Mouse (Mus musculus): ENCODE results near the gene Tirap. TPM values are rescaled to one million over a fixed set of nuclear protein-coding genes. Genes with fewer than 3 reads are reported as not detected.

Tirap gene
- polyA plus RNA-seq, 1 experiment from 2014 or later: 15.6 TPM

Other genes starting within 250 kb of the Tirap start
- gene St3gal4, start 81.0 kb downstream of the Tirap start, polyA plus RNA-seq (2016; fragmentation: Nextera tagmentation; extraction: Ambion mirVana): 10.3 and 11.5 TPM in 2 replicates
- gene Dcps, start 24.2 kb downstream of the Tirap start, polyA plus RNA-seq (2016; fragmentation: Nextera tagmentation; extraction: Ambion mirVana): 99.8 and 101 TPM in 2 replicates
- 77.4 and 82.8 TPM in 2 replicates for gene Srpr, start 116 bp downstream of the Tirap start, polyA plus RNA-seq (2016; fragmentation: Nextera tagmentation; extraction: Ambion mirVana)
- 46.7 and 50.5 TPM in 2 replicates for gene Foxred1, start 10.8 kb upstream of the Tirap start, polyA plus RNA-seq (2016; fragmentation: Nextera tagmentation; extraction: Ambion mirVana)
- 66.6 and 71.0 TPM in 2 replicates for gene Fam118b, start 67.5 kb upstream of the Tirap start, polyA plus RNA-seq (2016; fragmentation: Nextera tagmentation; extraction: Ambion mirVana)
- 27.5 and 30.8 TPM in 2 replicates for gene Rpusd4, start 67.6 kb upstream of the Tirap start, polyA plus RNA-seq (2016; fragmentation: Nextera tagmentation; extraction: Ambion mirVana)
- gene Cdon, start 220.8 kb upstream of the Tirap start, polyA plus RNA-seq (2016; fragmentation: Nextera tagmentation; extraction: Ambion mirVana): 11.7 and 15.4 TPM in 2 replicates